Mouse (Mus musculus): ENCODE data around the gene Cgnl1.

DNA sequence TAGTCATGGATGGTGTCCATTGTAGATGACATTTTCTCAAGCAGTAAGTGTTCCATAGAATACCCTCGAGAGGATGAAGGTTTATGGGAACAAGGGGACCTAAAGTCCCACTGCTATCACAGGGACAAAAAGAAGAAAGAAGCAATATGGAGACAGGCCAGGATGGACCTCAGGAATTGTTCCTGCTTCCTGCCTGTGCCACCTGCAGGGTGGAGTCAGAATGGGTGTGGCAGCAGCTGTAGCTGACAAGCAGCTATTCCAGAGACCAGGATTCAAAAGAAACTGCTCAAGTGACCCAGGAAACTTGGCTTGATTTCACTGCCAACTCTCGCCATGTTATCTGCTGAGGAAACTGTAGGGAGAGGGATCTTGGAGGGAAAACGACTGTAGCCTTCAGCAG lies 42.2 kb upstream of the Cgnl1 start:
- no peak for TF ChIP-seq CTCF (IDR thresholded peaks at IDR 0.05; ENCODE audit: borderline replicate concordance, insufficient read depth, low read depth, low read length)
- TF ChIP-seq POLR2A (IDR thresholded peaks at IDR 0.05; ENCODE audit: borderline replicate concordance, insufficient read depth, low read length): no peak
